Mouse (Mus musculus): ENCODE measurements at regions not wholly inside any gene's neighbourhood (a gene's known extent, or its start where the extent isn't known, plus 50 kb on each side); places are given as distances from the start of the nearest gene placed in this dataset.

- no peak for DNase-seq (ENCODE audit: inconsistent ontology term)
These were observed 204.3 kb downstream of the Hhipl2 start for GRCm38 (mm10) chr1:183622341-183622740.

- no peak for DNase-seq (ENCODE audit: inconsistent ontology term)
These were observed 206.3 kb downstream of the Hhipl2 start for GRCm38 (mm10) chr1:183624266-183624665.

- no peak for DNase-seq (ENCODE audit: inconsistent ontology term)
These were observed 215.8 kb downstream of the Hhipl2 start for GRCm38 (mm10) chr1:183633810-183634209.

- no peak for DNase-seq (ENCODE audit: inconsistent ontology term)
These were observed 216.8 kb downstream of the Hhipl2 start for GRCm38 (mm10) chr1:183634836-183635235.

DNA sequence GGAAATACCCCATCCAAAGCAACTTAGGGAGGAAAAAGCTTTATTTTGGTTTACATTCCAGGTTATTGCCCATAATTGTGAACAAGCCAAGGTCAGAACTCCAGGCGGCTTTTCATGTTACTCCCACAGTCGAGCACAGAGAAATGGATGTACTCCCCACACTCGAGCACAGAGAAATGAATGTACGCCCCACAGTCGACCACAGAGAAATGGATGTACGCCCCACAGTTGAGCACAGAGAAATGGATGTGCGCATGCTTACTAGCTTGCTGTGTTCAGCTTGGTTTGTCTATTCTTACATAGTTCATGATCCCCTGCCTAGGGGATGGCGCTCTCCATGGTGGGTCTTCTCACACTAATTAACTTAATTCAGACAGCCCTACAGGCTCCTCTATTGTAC lies 219.2 kb downstream of the Hhipl2 start:
- no peak for DNase-seq (ENCODE audit: inconsistent ontology term)

DNA sequence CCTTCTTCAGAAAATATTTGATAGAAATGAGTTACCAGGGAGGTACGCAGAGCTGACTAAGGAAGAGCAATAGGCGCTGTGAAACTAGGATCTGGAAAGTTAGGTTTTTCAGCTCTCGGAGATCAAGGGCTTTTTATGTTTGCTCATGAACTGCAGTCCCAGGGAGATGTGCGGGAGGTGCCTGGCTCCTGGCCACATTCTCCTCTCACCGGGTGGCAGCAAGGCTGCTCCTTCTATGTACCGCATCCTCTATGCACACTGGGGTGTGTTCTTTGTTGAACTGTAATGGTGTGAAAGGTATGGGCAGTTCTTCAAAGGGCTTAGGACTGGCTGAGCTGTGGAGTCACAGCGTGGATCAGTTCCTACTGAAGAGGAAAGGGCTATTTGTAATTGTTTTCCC lies 221.3 kb downstream of the Hhipl2 start:
- peak; percentile 63 for DNase-seq (ENCODE audit: inconsistent ontology term)

DNA sequence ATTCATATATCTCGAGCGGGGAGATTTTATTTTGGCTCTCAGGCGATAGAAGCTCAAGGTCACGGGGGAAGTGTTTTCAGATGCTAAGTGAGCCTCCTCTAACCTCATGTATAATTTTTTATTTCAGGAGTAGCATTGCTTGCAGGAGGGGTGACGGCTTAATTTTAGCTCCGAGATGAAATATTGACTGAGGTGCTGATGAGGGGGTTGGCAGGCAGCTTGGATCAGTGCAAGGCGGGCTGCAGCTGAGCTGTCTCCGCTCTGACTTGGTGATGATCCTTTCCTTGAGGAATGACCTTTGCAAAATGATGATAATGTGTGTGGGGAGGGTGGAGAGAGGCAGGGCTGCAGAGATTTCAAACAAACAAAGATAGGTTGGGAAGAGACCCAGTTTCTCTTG lies 222.6 kb downstream of the Hhipl2 start:
- no peak for DNase-seq (ENCODE audit: inconsistent ontology term)

- no peak for DNase-seq (ENCODE audit: inconsistent ontology term)
These were observed 226.0 kb downstream of the Hhipl2 start for GRCm38 (mm10) chr1:183644001-183644400.

GRCm38 (mm10) chr1:183653878-183654277 lies 235.9 kb downstream of the Hhipl2 start:
- DNase-seq (ENCODE audit: inconsistent ontology term) = no peak

DNA sequence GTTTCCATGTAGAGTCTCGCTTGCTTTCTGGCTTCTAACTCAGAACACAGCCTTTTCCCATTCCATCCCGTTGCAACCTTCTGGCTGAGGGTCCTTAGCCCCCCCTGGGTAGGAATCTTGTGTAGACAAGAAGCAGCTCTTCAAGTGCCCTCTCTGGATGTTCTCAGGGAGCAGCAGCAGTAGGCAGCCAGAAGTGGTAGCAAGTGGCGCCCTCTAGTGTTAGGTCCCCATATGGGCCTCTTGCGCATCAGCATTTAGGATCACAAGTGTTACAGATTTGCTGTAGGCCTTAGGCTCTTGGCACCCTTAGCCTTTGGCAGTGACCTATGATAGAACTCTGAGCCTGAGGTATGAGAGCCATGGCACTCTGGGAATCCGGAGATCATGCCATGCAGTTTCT lies 239.0 kb downstream of the Hhipl2 start:
- no peak for DNase-seq (ENCODE audit: inconsistent ontology term)

GRCm38 (mm10) chr1:183660541-183660940 lies 242.5 kb downstream of the Hhipl2 start:
- DNase-seq (ENCODE audit: inconsistent ontology term) = no peak

DNA sequence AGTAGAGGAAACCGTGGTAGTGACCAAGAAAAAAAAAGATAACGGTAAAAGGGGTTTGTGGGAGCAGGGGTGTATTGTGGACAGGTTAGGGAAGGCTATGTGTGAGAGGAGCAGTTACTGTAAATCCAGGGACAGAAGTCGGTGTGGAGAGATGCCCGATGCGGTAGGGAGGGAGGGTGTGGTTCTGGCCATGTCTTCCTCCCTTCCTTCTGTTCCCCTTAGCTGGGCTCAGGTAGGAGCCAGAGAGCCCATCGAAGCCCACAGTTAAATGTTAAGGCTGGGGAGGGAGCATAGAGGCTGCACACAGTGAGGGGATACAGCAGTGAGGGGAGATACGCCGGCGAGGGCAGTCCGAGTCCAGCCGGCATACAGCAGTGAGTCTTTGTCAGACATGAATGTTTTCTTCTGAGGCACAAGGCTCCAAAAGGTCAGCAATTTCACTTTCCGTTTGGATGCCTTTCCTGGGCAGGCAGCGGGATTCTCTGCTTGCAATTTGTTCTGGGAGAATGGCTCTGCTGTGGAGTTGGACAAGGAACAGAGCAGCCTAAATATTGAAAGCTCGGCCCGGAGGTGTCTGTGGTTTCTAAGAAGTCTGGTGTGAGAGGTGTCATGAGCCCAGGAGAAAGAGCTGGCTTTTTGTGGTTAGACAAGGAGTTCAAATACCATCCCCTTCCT lies 244.5 kb downstream of the Hhipl2 start:
- DNase-seq (ENCODE audit: inconsistent ontology term) = peak; percentile 65

GRCm38 (mm10) chr1:183669271-183669670 lies 251.3 kb downstream of the Hhipl2 start:
- no peak for DNase-seq (ENCODE audit: inconsistent ontology term)

DNA sequence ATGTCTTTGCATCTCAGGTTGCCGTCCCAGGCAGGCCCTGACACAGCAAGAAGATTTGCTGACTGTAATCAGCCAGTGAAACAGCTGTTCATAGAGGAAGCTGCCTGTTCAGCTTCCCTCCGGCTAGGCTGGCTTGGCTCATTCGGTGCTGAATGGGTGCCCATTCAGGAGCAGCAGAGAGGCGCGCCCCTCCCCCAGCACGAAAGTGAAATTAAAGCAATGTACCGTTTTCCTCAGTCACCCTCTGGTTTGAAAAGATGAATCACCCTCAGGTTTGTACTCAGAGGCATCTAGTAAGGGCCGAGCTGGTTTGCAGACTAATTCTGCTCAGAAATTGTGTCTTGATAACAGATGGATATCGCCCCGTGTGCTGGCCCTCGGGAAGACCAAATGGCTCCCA lies 251.7 kb downstream of the Hhipl2 start:
- peak; percentile 21 for DNase-seq (ENCODE audit: inconsistent ontology term)

- DNase-seq (ENCODE audit: inconsistent ontology term) = no peak
These were observed 252.5 kb downstream of the Hhipl2 start for GRCm38 (mm10) chr1:183670542-183670941.

GRCm38 (mm10) chr1:183671541-183671940 lies 253.5 kb downstream of the Hhipl2 start:
- no peak for DNase-seq (ENCODE audit: inconsistent ontology term)

DNA sequence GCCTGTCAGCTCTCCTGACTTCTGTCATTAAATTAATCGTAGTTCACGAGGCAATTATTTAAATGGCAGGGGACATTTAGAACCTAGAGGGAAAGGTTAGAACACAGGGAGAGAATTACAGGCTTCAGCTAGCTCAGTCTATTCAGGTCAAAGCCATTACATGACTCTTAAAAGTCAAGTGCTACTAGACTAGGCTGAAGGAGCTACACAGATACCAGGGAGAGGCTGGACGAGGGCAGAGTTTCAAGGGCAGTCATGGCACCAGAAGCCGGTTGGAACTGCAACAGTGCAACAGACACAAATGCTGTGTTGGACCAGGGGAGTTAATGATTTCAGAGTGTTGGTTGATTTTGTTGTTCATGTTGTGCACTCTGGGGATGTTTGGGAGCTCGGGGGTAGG lies 254.5 kb downstream of the Hhipl2 start:
- DNase-seq (ENCODE audit: inconsistent ontology term) = no peak

DNA sequence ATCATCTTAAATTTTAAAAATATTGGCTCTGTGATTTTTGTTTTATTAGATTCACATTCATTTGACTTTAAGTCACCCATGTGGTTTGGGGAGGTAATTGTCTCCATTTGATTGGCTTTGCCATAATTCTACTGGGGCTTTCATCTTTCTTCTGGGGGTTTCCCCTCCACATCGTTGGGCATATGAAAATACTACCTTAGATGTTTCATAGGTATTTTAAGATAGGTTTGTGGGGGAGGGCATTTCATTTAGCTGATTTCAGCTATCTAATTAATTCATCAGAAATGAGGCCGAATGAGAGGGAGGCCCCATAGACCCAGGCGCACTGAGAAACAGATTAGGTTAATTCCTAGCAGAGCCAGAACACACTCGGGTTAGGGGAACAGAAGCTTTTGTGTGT lies 259.6 kb downstream of the Hhipl2 start:
- DNase-seq (ENCODE audit: inconsistent ontology term) = no peak

DNA sequence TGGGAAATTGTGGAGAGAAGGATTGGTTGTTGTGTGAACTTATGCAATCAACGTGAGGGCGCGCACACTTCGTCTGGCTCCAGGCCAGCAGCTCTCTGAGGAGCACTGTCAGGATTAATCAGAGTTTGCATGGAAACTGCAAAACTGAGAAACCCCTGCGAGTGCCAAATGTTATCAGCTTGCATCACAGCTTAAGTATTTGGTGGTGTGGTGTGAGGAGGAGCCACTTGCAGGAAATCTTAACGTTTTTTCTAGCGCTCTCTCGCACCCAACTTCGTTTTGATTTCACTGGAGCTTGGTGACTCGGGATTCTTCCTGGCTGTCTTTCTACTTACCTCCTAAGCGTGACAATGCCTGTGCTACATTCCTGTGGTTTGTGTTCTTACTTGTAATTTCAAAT lies 261.9 kb downstream of the Hhipl2 start:
- peak; percentile 77 for DNase-seq (ENCODE audit: inconsistent ontology term)

DNA sequence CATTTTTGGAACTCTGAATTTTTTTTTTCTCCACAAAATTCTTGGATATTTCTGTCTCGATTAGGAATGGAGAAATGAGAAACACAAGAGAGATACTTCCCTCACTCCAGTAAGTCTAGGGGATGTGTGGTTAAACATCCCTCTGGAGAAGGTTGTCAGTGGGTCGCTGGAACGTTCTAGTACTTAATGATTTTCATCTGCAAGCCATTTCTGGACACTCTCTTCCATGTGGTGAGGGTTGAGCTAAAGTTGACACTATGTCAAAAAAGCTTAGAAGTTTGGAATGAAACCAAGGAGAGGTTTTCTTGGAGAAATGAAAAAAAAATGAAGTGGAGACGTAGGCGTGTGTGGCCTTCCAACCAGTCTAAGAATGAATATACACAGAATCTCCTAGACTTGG lies 268.0 kb downstream of the Hhipl2 start:
- DNase-seq (ENCODE audit: inconsistent ontology term) = no peak

GRCm38 (mm10) chr1:183692756-183693155 lies 274.7 kb downstream of the Hhipl2 start:
- no peak for DNase-seq (ENCODE audit: inconsistent ontology term)

DNA sequence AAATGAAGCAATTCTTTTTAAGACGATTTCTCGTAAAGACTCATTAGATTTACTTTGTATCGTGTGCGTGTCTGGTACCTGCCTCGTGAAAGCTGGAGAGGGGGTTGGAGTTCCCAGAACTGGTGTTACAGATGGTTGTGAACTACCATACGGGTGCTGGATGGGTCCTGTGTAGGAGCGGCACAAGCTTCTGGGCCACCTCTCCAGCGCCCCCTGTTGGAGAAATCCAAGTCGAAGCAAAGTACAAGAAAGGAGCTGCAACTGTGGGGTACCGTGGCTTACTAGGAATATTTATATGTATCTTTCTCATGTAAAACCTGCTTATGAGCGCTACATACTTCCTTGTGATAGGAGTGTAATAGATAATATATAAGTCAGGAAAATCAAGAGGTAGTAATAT lies 281.3 kb downstream of the Hhipl2 start:
- DNase-seq (ENCODE audit: inconsistent ontology term) = no peak

GRCm38 (mm10) chr1:183702888-183703287 lies 284.9 kb downstream of the Hhipl2 start:
- no peak for DNase-seq (ENCODE audit: inconsistent ontology term)

DNA sequence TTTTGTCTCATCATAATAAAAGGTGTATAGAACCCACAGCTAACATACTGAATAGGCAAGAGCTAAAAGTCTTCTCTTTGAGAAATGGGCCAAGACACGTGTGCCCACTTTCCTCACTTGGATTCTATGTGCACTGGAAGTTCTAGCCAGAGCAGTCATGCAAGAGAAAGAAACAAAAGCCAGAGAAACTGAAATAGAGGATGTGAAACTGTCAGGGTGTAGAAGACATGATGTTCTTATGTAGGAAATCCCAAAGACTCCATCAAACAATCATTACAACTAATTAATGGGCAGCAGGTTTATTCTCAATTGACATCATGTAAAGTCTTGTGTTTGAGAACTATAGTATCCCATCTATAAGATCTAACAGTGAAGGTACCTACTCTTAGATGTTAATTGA lies 294.9 kb downstream of the Hhipl2 start:
- no peak for DNase-seq (ENCODE audit: inconsistent ontology term)
